ENCODE assay signal across 21 mouse cellular contexts in the genomic region with DNA sequence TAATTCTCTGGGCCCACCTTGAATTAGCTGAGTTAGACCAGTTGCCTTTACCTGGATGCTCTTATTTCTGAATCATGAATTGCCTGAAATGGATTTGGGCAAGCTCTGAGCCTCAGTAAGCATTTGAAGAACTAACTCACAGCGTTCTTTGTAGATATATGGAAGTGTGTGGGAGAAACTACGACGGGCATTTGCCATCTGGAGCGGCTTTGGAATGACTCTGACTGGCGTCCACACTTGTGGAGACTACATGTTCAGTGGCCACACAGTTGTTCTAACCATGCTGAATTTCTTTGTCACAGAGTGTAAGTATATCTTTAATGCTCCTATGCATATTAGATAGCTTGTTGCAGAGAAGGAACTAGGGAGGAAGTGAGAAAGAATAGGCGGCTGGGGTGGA. TPM values are rescaled to one million over a fixed set of nuclear protein-coding genes. Genes with fewer than 3 reads are reported as not detected.
"Had no signal": no experiment of that assay in that cellular context is flagged by ENCODE, and none has a peak within 500 bp of the region (broad histone marks: within the 10 kb centered on the region; RNA-seq: fewer than 3 reads in every experiment).

No protein-coding gene starts in this region.

- H3K4me1 ChIP-seq: neural tube, embryonic 15.5 days had no signal

- ATAC-seq: liver, embryonic 12.5 days had no signal

- H3K4me3 ChIP-seq: left cerebral cortex, adult 2 months; limb, embryonic 15.5 days; liver, embryonic 12.5 days; midbrain, embryonic 10.5 days; myocyte; neural tube, embryonic 15.5 days had no signal

- H3K9ac ChIP-seq: limb, embryonic 15.5 days; liver, embryonic 12.5 days; lung, embryonic 14.5 days; neural tube, embryonic 15.5 days had no signal

- H3K27ac ChIP-seq: kidney, postnatal 0 days; limb, embryonic 15.5 days; liver, embryonic 12.5 days; midbrain, embryonic 10.5 days; neural tube, embryonic 15.5 days had no signal

- H3K27me3 ChIP-seq: limb, embryonic 15.5 days; liver, embryonic 12.5 days; neural tube, embryonic 15.5 days had no signal

- H3K4me2 ChIP-seq: limb, embryonic 15.5 days; liver, embryonic 12.5 days; lung, embryonic 14.5 days; neural tube, embryonic 15.5 days had no signal

- DNase-seq: kidney, adult 11 months; kidney, adult 9 months; kidney, postnatal 36 days; layer of hippocampus, adult 9-11 months; lung, embryonic 14.5 days; lung, postnatal 10 days; lung, postnatal 4 days; midbrain, embryonic 14.5 days; spleen, adult 18-20 months; thymus, postnatal 4 days had no signal

- H3K9me3 ChIP-seq: limb, embryonic 15.5 days; liver, embryonic 12.5 days; midbrain, embryonic 10.5 days; neural tube, embryonic 15.5 days had no signal

RNA-seq across cellular contexts. Expression of a gene that starts 41.3 kb away (rescaled TPM):
- total RNA-seq: left cerebral cortex, adult 2 months; megakaryocyte, adult 5-6 weeks had no signal
- polyA plus RNA-seq: intestine, embryonic 14.5 days; kidney, postnatal 0 days; liver, embryonic 12.5 days; lung, embryonic 14.5 days; midbrain, embryonic 10.5 days; midbrain, embryonic 14.5 days; neural tube, embryonic 11.5 days; stomach, embryonic 14.5 days had no signal
